ENCODE assay signal across 12 mouse cellular contexts in genomic region chr4:120868246-120868645, GRCm38 (mm10).
"Had no signal": no experiment of that assay in that cellular context is flagged by ENCODE, and none has a peak within 500 bp of the region (broad histone marks: within the 10 kb centered on the region; RNA-seq: fewer than 3 reads in every experiment).

No protein-coding gene starts in this region.

- DNase-seq: kidney, adult 9 months; kidney, postnatal 4 days; lung, adult 18-20 months; lung, postnatal 36 days; right cerebral cortex, adult 18-20 months; right cerebral cortex, postnatal 25 days; thymus, postnatal 36 days had no signal

- H3K4me3 ChIP-seq: layer of hippocampus, adult 2 months; limb, embryonic 13.5 days; midbrain, embryonic 13.5 days had no signal

- H3K27ac ChIP-seq: kidney, postnatal 0 days; layer of hippocampus, adult 2 months; limb, embryonic 13.5 days; liver, embryonic 14.5 days; midbrain, embryonic 13.5 days had no signal

- H3K4me1 ChIP-seq: limb, embryonic 13.5 days had no signal

- H3K27me3 ChIP-seq: limb, embryonic 13.5 days; midbrain, embryonic 13.5 days had no signal
